Mouse (Mus musculus) forebrain, embryonic 12.5 days (tissue): Measurements from ENCODE around the gene Nova2. TPM values are rescaled to one million over a fixed set of nuclear protein-coding genes. Genes with fewer than 3 reads are reported as not detected.

ENCODE experiments used
- ATAC-seq: fragments of 200-750 bp; cut with Nextera tagmentation; 2 replicates; pipeline ENCODE4 v1.8.0; 2017; ENCODE audit warnings: moderate TSS enrichment; ENCODE audit not compliant: low FRiP score
- H3K27ac ChIP-seq: fragments of 300-500 bp; sonication (generic); 2 replicates; pipeline ENCODE4 v1.5.1; 2016; ENCODE audit warnings: mild to moderate bottlenecking
- H3K27me3 ChIP-seq: fragments of 300-500 bp; sonication (generic); 2 replicates; pipeline ENCODE4 v1.6.1; 2016; ENCODE audit warnings: mild to moderate bottlenecking
- H3K36me3 ChIP-seq: fragments of 300-500 bp; sonication (generic); replicated peaks from 2 replicates; pipeline ENCODE4 v1.6.1; 2016; ENCODE audit warnings: mild to moderate bottlenecking
- H3K4me1 ChIP-seq: fragments of 300-500 bp; sonication (generic); 2 replicates; pipeline ENCODE4 v1.6.1; 2016
- H3K4me2 ChIP-seq: fragments of 300-500 bp; sonication (generic); 2 replicates; pipeline ENCODE4 v1.6.1; 2016; ENCODE audit warnings: mild to moderate bottlenecking, moderate library complexity
- H3K4me3 ChIP-seq: fragments of 300-500 bp; sonication (generic); replicated peaks from 2 replicates; pipeline ENCODE4 v1.5.1; 2016; ENCODE audit warnings: mild to moderate bottlenecking
- H3K9ac ChIP-seq: fragments of 300-500 bp; sonication (generic); 2 replicates; pipeline ENCODE4 v1.6.1; 2016; ENCODE audit warnings: mild to moderate bottlenecking
- H3K9me3 ChIP-seq: fragments of 300-500 bp; sonication (generic); 2 replicates; pipeline ENCODE4 v1.6.1; 2016
- WGBS: fragments of 180-500 bp; shearing (Covaris S2); methylation state at CpG from one replicate; pipeline ENCODE4 v1.1.7; 2016; 5-methylcytosine and 5-hydroxymethylcytosine counted together
- polyA plus RNA-seq: library from polyadenylated mRNA; unstranded; fragments of >200 nt; fragmentation: Nextera tagmentation; extraction: Ambion mirVana; gene quantifications from 2 replicates; pipeline ENCODE4 v1.2.1, GENCODE M21; 2016

Gene Nova2
- 10.8 and 11.3 TPM in 2 replicates for polyA plus RNA-seq

DNA sequence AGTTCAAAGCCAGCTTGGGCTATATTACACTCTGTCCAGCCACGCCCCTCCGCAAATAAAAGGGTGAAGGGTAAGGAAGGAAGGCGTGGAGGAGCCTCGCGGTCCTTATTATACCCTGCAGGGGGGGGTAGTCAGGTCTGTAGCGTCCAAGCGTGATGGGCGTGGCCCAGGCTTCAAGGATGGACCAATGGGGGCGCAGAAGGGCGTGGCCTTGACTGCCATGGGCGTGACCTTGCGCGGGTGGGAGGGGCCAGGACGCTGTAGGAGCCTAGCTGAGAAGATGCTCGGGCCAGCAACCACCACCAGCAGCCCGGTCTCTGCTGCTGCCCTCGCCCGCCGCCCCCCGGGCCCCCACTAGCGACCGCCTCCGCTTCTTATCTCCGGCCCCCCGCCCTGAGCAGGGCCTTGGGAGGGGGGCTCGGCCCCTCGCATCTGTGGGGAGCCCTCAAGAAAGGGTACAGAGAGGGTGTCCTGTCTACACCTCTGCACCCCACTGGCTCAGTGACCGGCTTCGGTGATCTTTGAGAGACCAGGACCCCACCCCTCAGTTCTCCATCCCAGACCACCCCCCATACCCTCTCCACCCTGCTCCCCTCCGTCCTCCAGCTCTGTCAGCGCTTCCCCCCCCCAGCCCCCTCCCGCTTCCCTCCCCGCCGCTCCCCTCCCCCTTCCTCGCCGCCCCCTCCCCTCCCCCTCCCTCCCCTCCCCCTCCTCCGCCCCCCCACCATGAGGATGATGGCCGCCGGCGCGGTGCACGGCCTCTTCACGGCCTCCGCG, at the start of gene Nova2:
Gene Nova2, plus strand, starts transcription at position 727 of the 777 bp plus-strand sequence.
- H3K4me1 ChIP-seq = peaks cover 74% of the 10 kb centered on the region
- peak within 1 kb of the TSS; percentile 94 for H3K27ac ChIP-seq
- peak within 1 kb of the TSS; percentile 77 for H3K4me2 ChIP-seq
- WGBS = under 1% methylated on average over 30 of the region's 45 CpGs
- H3K9ac ChIP-seq = peak within 1 kb of the TSS; percentile 100
- H3K9me3 ChIP-seq = no peaks in the 10 kb centered on the region
- ATAC-seq = peak; percentile 91
- no peaks in the 10 kb centered on the region for H3K36me3 ChIP-seq
- H3K4me3 ChIP-seq = peak within 1 kb of the TSS; percentile 95
- H3K27me3 ChIP-seq = no peaks in the 10 kb centered on the region; the same call in 1 of the 2 replicates

DNA sequence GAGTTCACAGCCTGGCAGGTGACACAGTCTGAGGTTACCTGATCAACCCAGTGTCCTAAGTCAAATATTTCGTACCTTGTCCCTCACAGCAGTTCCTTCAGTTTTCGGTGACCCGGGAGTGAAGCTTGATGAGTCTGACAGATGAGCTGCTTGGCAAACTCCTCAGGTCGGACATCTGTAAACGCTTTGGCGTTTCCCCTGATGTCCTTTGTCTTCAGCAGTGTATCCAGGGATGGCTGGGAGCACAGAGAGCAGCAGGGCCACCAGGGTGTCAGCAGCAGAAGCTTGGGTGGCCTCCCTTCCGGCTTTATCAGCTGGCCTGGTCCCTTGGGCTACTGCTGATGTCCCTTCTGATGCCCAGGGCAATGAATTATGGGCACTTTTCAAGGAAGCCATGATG, 47.0 kb upstream of the Nova2 start:
- no peaks in the 10 kb centered on the region for H3K9me3 ChIP-seq
- no peak overlapping the region for H3K9ac ChIP-seq
- H3K36me3 ChIP-seq = no peaks in the 10 kb centered on the region
- no peak overlapping the region for H3K27ac ChIP-seq
- no peak for ATAC-seq
- no peaks in the 10 kb centered on the region for H3K4me1 ChIP-seq
- H3K4me2 ChIP-seq = no peak overlapping the region
- H3K4me3 ChIP-seq = no peak overlapping the region
- 78% methylated on average over 7 of the region's 7 CpGs for WGBS
- no peaks in the 10 kb centered on the region; the same call in 1 of the 2 replicates for H3K27me3 ChIP-seq

DNA sequence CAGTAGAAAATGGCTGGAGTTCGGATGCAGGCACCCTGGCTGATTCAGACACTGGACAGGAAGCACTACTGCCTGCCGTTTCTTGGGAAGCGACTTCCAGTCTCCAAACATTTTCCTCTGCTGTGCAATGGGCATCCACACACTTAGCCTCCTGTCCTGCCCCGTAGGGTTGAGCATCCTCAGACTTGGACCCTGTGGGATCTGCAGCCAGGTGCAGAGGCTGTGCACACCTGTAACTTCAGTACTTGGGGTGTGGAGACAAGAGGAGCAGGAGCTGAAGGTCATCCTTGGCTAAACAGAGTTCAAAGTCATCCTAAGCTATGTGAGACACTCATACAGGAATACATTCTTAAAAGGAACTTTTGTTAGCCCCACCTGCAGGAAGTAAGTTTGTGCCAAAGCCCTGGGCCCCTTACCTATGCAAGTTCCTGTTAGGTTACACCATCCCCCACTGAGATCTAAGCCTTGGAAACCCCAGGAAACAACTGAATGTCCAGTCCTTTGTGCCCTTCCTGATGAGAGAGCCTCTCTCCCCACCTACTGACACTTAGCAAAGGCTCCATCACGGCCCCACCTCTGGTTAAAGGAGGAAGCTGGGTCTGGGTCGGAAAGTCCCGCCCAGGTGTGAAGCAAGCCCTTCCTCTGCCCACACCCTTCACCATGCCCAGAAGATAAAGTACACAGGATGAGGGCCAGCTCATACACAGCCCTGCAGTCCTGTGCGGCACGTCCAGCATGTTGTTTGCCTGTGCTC, 41.5 kb upstream of the Nova2 start:
- H3K36me3 ChIP-seq = no peaks in the 10 kb centered on the region
- H3K9ac ChIP-seq = no peak overlapping the region
- H3K4me2 ChIP-seq = no peak overlapping the region
- H3K4me3 ChIP-seq = no peak overlapping the region
- no peaks in the 10 kb centered on the region for H3K4me1 ChIP-seq
- no peak for ATAC-seq
- H3K27me3 ChIP-seq = no peaks in the 10 kb centered on the region
- WGBS = 74% methylated on average over 9 of the region's 9 CpGs
- H3K27ac ChIP-seq = no peak overlapping the region
- H3K9me3 ChIP-seq = no peaks in the 10 kb centered on the region

DNA sequence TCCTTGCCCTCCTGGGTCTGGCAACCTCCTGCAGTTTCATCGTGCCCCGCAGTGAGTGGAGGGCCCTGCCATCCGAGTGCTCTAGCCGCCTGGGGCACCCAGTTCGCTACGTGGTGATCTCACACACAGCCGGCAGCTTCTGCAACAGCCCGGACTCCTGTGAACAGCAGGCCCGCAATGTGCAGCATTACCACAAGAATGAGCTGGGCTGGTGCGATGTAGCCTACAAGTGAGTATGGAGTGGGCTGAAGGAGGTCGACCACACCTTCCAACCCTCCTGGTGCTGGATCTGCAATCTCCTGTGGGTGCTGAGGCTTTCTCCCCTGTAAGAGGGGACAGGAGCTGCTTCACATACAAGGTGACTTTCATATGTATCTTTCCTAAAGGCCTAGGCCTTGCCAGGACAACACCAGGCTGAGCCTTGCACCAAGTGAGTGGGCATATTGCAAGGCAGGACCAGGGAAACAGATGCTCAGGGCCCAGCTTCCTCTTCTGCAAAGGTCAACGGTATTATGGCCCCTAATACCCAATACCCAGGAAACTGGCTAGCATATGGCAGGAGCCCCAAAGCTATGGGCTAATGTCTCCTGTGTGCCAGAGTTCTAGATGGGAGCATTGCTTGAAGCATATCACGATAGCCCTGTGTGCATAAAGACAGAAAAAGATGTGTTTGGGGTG, 40.8 kb upstream of the Nova2 start:
- no peaks in the 10 kb centered on the region for H3K27me3 ChIP-seq
- no peak overlapping the region for H3K9ac ChIP-seq
- no peaks in the 10 kb centered on the region for H3K4me1 ChIP-seq
- H3K4me3 ChIP-seq = no peak overlapping the region
- H3K36me3 ChIP-seq = no peaks in the 10 kb centered on the region
- H3K27ac ChIP-seq = no peak overlapping the region
- no peak for ATAC-seq
- no peaks in the 10 kb centered on the region for H3K9me3 ChIP-seq
- 70% methylated on average over 13 of the region's 13 CpGs for WGBS
- H3K4me2 ChIP-seq = no peak overlapping the region

DNA sequence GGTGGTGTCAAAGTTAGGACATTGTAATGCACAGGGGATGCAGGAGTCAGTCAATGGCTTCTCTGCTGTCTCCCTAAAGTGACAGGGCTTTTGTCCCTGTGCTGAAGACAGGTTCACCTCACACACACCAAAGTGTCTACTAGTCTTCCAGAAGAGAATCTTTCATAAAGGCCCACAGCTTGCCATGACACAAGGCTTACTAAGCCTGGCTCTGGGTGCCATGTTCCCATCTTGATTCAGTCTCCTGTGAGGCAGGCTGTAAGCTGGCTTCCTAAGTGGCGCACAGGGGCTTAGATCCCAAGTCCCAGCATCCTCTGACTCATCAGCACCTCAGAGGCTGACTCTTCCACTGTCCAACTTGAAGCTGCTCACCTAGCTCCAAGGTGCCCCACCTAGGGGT, 38.7 kb upstream of the Nova2 start:
- 90% methylated on average over 1 of the region's 1 CpGs for WGBS
- Histone ChIP-seq H3K4me1 (no peaks in the 10 kb centered on the region), H3K4me3 (no peak overlapping the region), H3K9ac (no peak overlapping the region), H3K36me3 (no peaks in the 10 kb centered on the region), H3K27me3 (no peaks in the 10 kb centered on the region), H3K27ac (no peak overlapping the region), H3K9me3 (no peaks in the 10 kb centered on the region), H3K4me2 (no peak overlapping the region)
- no peak for ATAC-seq

DNA sequence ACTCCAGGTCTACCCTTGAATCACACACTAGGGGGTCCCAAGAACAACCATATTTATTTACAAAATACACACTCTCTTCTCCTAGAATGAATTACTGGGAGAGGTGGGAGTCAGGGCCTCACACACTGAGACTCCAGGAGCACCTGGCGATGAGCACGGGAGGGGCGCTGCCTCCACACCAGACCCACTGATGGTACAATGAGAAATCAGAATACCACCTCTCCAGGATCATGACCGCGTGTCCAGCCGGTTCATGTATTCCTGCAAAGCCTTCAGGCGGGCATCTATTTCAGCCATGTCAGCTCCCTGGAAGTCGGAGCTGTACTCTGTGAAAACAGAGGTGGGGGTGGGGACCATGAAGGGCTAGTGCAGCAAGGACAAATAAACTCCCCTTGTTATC, 34.8 kb upstream of the Nova2 start:
- H3K4me1 ChIP-seq = peaks cover 23% of the 10 kb centered on the region
- H3K4me3 ChIP-seq = no peak overlapping the region
- no peak overlapping the region for H3K4me2 ChIP-seq
- no peak overlapping the region for H3K27ac ChIP-seq
- no peak for ATAC-seq
- H3K27me3 ChIP-seq = peaks cover 31% of the 10 kb centered on the region
- H3K9me3 ChIP-seq = no peaks in the 10 kb centered on the region
- no peak overlapping the region for H3K9ac ChIP-seq
- H3K36me3 ChIP-seq = no peaks in the 10 kb centered on the region
- 91% methylated on average over 8 of the region's 8 CpGs for WGBS

DNA sequence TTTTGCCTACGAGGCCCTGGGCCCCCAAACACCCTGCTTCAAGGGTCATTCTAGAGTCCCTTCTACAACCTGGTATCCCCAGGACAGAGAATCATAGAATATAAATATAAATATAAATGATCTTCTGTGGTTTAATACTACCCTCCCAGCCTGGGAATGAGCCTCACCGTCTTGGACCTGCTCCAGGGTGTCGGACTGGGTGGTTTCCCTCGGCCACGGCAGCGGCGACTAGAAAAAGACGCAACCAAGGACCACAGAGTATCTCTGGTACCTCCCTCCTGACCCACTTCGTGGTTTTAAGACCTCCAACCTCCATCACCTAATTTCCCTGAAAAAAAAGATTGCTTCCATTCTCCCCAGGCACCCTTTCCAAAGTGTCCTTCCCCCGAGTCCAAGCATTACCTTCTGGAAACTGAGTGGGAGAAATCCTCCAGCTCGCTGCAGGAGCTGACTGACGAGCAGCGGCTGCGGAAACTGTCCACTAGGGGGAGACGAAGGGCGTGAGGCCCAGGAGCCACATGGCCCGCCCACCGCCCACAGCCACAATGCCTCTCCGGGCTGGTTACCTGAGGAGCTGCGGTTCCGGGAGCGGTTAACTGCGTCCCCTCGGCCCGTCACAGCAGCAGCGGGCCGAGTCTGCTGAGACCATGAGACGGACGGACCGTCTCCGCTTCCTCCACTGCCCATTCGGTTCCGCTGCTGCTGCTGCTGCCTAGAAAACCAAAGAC, 33.7 kb upstream of the Nova2 start:
- peak overlapping the region; percentile 65 for H3K4me2 ChIP-seq
- peak overlapping the region; percentile 44 for H3K9ac ChIP-seq
- H3K9me3 ChIP-seq = no peaks in the 10 kb centered on the region
- H3K27me3 ChIP-seq = peaks cover 31% of the 10 kb centered on the region
- no peaks in the 10 kb centered on the region for H3K36me3 ChIP-seq
- ATAC-seq = peak; percentile 69
- peaks cover 26% of the 10 kb centered on the region for H3K4me1 ChIP-seq
- H3K4me3 ChIP-seq = peak overlapping the region; percentile 37
- 20% methylated on average over 33 of the region's 33 CpGs for WGBS
- no peak overlapping the region for H3K27ac ChIP-seq

DNA sequence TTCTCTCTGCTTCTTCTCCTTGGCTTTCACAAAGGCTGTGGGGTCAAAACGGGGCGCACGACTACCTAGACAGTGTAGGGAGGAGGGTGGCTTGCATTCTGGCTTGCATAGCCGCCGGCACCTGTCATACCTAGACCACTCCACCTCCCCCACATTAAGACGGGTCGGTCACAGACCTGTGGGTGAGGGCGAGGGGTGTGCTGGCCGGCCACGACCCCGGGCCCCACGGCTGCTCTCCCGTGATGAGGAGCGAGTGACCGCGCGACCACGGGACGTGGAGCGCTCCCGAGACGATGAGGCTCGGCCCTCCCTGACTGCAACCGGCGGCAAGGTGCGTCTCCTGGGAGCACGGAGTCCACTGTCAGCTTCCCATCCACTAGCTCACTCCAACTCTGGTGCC, 32.7 kb upstream of the Nova2 start:
- WGBS = 30% methylated on average over 27 of the region's 27 CpGs
- peak; percentile 37 for ATAC-seq
- H3K9ac ChIP-seq = no peak overlapping the region; the same call in 1 of the 2 replicates
- peak overlapping the region; percentile 65 for H3K4me2 ChIP-seq
- H3K36me3 ChIP-seq = peaks cover 4% of the 10 kb centered on the region; the same call in 1 of the 2 replicates
- peak overlapping the region; percentile 37 for H3K4me3 ChIP-seq
- H3K27ac ChIP-seq = no peak overlapping the region
- H3K4me1 ChIP-seq = peaks cover 26% of the 10 kb centered on the region
- H3K9me3 ChIP-seq = no peaks in the 10 kb centered on the region
- peaks cover 31% of the 10 kb centered on the region for H3K27me3 ChIP-seq

DNA sequence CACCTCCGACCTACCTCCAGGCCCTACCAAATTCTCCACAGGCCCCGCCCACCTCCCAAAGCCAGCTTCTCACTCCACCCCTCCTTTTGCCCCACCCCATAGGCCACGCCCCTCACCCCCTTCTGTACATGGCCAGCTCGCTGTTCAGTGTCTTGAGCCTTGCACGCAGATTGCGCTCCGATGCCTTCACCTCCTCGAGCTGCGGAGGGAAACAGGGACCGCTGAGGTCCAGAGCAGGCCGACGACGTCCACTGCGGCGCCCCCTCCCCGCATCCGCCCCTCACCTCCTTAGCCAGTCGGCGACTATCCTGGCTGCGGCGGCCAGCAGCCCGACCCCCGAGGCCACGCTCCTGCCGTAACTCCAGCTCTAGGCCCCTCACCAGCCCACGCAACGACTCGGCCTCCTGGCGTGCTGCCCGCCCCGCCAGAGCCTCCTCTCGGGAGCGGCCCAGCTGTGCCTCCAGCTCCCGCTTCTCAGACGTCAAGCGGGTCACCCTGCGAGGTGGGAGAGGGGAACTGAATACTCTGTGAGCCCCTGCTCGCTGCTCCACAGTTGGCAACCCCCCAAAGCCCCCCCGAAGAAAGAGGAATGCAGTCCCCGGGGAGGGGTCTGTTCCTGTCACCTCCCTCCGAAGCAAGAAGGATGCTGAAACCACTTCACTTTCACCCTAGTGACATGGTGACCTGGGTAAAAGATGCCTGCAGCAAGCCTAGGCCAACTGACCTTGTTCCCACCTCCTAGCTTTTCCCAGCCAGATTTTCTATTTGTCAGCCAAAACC, 31.8 kb upstream of the Nova2 start:
- Histone ChIP-seq H3K9me3 (no peaks in the 10 kb centered on the region), H3K9ac (peak overlapping the region; percentile 67), H3K4me3 (peak overlapping the region; percentile 38), H3K27ac (no peak overlapping the region), H3K4me1 (peaks cover 26% of the 10 kb centered on the region), H3K36me3 (peaks cover 4% of the 10 kb centered on the region), H3K4me2 (peak overlapping the region; percentile 65), H3K27me3 (peaks cover 31% of the 10 kb centered on the region)
- WGBS = under 1% methylated on average over 41 of the region's 41 CpGs
- ATAC-seq = peak; percentile 37; the same call in 1 of the 2 replicates

DNA sequence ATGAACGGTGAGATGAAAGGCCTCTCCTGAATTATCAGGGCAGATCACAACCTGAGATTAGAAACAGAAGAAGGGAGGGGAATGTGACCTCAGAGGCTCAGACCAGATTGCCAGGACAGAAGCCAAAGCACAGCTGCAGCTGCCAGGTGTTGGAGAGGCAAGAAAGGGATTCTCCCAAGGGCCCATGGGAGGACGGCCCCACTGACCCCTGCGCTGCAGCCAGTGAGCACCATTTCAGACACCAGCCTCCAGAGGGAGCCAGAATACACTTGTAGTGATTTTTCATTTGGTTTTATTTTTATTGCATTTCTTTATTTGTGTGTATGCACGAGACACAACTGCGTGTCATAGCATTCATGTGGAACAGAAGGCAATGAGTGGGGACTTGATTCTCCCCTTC, 29.2 kb upstream of the Nova2 start:
- H3K9ac ChIP-seq = no peak overlapping the region
- H3K27ac ChIP-seq = no peak overlapping the region
- H3K36me3 ChIP-seq = peaks cover 30% of the 10 kb centered on the region
- peaks cover 31% of the 10 kb centered on the region for H3K27me3 ChIP-seq
- H3K4me2 ChIP-seq = no peak overlapping the region
- 37% methylated on average over 5 of the region's 5 CpGs for WGBS
- H3K4me1 ChIP-seq = peaks cover 26% of the 10 kb centered on the region
- no peaks in the 10 kb centered on the region for H3K9me3 ChIP-seq
- no peak overlapping the region for H3K4me3 ChIP-seq
- ATAC-seq = no peak

DNA sequence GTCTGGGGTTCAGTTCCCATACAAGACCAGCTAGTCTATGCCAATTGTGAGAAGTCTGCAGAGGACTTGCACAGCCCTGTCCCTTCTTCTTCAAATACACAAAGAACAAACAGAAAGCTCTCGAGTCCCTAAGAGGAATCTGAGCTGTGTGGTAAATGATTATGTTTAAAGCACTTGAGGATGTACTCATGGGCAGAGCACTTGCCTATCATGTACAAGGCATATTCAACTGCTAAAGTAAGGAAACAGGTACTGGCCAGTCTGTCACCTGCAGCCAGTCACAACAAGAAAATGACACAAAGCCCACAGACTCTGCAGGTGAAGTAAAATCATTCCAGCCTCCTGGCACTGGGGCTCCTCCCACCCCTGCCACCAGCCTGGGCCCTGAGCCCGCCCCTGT, 25.2 kb upstream of the Nova2 start:
- peaks cover 37% of the 10 kb centered on the region for H3K36me3 ChIP-seq

More for the DNA sequence above, 25.2 kb upstream of the Nova2 start:
- Histone ChIP-seq H3K4me2 (no peak overlapping the region), H3K27me3 (no peaks in the 10 kb centered on the region), H3K4me1 (peaks cover 3% of the 10 kb centered on the region; the same call in 1 of the 2 replicates), H3K4me3 (no peak overlapping the region), H3K9ac (no peak overlapping the region), H3K27ac (no peak overlapping the region), H3K9me3 (no peaks in the 10 kb centered on the region)
- no peak for ATAC-seq
- 92% methylated on average over 2 of the region's 2 CpGs for WGBS
